Mouse (Mus musculus) liver, embryonic 14 days (tissue): ENCODE results near the gene Clrn2. TPM values are rescaled to one million over a fixed set of nuclear protein-coding genes. Genes with fewer than 3 reads are reported as not detected.

ENCODE experiments used
- polyA plus RNA-seq: library from polyadenylated mRNA; depleted of rRNA; stranded (reverse); fragments of >200 nt; gene quantifications from 2 replicates; pipeline ENCODE4 v1.2.3, GENCODE M21; 2012; rRNA removed

The Clrn2 gene
- polyA plus RNA-seq = not detected in 2 replicates

GRCm38 (mm10) chr5:45453451-45453850 is at the start of gene Clrn2:
TSS of gene Clrn2 (plus strand) at chr5:45453751.

GRCm38 (mm10) chr5:45449831-45450716 is 3.5 kb upstream of the Clrn2 start, which contains the start of gene Qdpr:
TSS of gene Qdpr (minus strand) at chr5:45450236.

GRCm38 (mm10) chr5:45493191-45494092 is 39.9 kb downstream of the Clrn2 start, which contains the start of gene Lap3:
TSS of gene Lap3 (plus strand) at chr5:45493374.

Other genes with a start within 250 kb of the Clrn2 start
- gene Qdpr, start 3.5 kb upstream of the Clrn2 start, polyA plus RNA-seq = 32.8 and 38.7 TPM in 2 replicates
- 28.5 and 29.4 TPM in 2 replicates for gene Lap3, start 39.6 kb downstream of the Clrn2 start, polyA plus RNA-seq
- 39.8 and 42.4 TPM in 2 replicates for gene Med28, start 66.5 kb downstream of the Clrn2 start, polyA plus RNA-seq
- 0.02 and 0.03 TPM in 2 replicates for gene Fam184b, start 185.9 kb downstream of the Clrn2 start, polyA plus RNA-seq
- 31.0 and 32.5 TPM in 2 replicates for gene Ncapg, start 216.2 kb downstream of the Clrn2 start, polyA plus RNA-seq